Mouse (Mus musculus) midbrain, embryonic 16.5 days (tissue): ENCODE results near the gene Pik3cb. TPM values are rescaled to one million over a fixed set of nuclear protein-coding genes. Genes with fewer than 3 reads are reported as not detected.

Experiments used
- ATAC-seq: fragments of 200-750 bp; cut with Nextera tagmentation; 2 replicates; pipeline ENCODE4 v1.8.0; 2017; ENCODE audit warnings: moderate TSS enrichment
- H3K27ac ChIP-seq: fragments of 300-500 bp; sonication (generic); 2 replicates; pipeline ENCODE4 v1.5.1; 2014; ENCODE audit warnings: mild to moderate bottlenecking, low read length, mixed read lengths
- H3K27me3 ChIP-seq: fragments of 300-500 bp; sonication (generic); 2 replicates; pipeline ENCODE4 v1.6.1; 2014; ENCODE audit warnings: low read depth, low read length, mixed read lengths; ENCODE audit not compliant: control insufficient read depth, insufficient read depth
- H3K36me3 ChIP-seq: fragments of 300-500 bp; sonication (generic); 2 replicates; pipeline ENCODE4 v1.6.1; 2014; ENCODE audit warnings: mild to moderate bottlenecking, low read length, moderate library complexity, mixed read lengths; ENCODE audit not compliant: control insufficient read depth, insufficient read depth
- H3K4me1 ChIP-seq: fragments of 300-500 bp; sonication (generic); 2 replicates; pipeline ENCODE4 v1.6.1; 2014; ENCODE audit warnings: mild to moderate bottlenecking, low read length, mixed read lengths; ENCODE audit not compliant: control insufficient read depth, insufficient read depth
- H3K4me2 ChIP-seq: fragments of 300-500 bp; sonication (generic); 2 replicates; pipeline ENCODE4 v1.6.1; 2014; ENCODE audit warnings: mild to moderate bottlenecking, low read length, mixed read lengths
- H3K4me3 ChIP-seq: fragments of 300-500 bp; sonication (generic); 2 replicates; pipeline ENCODE4 v1.5.1; 2014; ENCODE audit warnings: low read depth, mild to moderate bottlenecking, low read length, moderate library complexity, mixed read lengths
- H3K9ac ChIP-seq: fragments of 300-500 bp; sonication (generic); 2 replicates; pipeline ENCODE4 v1.6.1; 2014; ENCODE audit warnings: low read depth, low read length, mixed read lengths
- H3K9me3 ChIP-seq: fragments of 300-500 bp; sonication (generic); replicated peaks from 2 replicates; pipeline ENCODE4 v1.6.1; 2014; ENCODE audit warnings: mild to moderate bottlenecking, low read length, mixed read lengths; ENCODE audit not compliant: control insufficient read depth, poor library complexity, severe bottlenecking
- WGBS: fragments of 180-500 bp; shearing (Covaris S2); extraction: QIAGEN DNeasy Blood & Tissue Kit; methylation state at CpG from one replicate; pipeline ENCODE4 v1.1.7; 2014; 5-methylcytosine and 5-hydroxymethylcytosine counted together
- polyA plus RNA-seq: library from polyadenylated mRNA; unstranded; fragments of >200 nt; fragmentation: Nextera tagmentation; extraction: Ambion mirVana; gene quantifications from 2 replicates; pipeline ENCODE4 v1.2.1, GENCODE M21; 2015

The Pik3cb gene
- polyA plus RNA-seq, 1 experiment from 2014 or later = 2.3 TPM

GRCm38 (mm10) chr9:99109585-99109984, 30.8 kb downstream of the Pik3cb start:
- Histone ChIP-seq H3K36me3 (peaks cover 5% of the 10 kb centered on the region; the same call in 1 of the 2 replicates), H3K4me2 (no peak overlapping the region), H3K4me3 (no peak overlapping the region), H3K9me3 (peaks cover 3% of the 10 kb centered on the region; the same call in 1 of the 2 replicates), H3K4me1 (peaks cover 5% of the 10 kb centered on the region), H3K9ac (no peak overlapping the region), H3K27ac (no peak overlapping the region), H3K27me3 (no peaks in the 10 kb centered on the region)
- ATAC-seq = no peak
- 74% methylated on average over 3 of the region's 3 CpGs for WGBS

- no peak overlapping the region for H3K9ac ChIP-seq
- no peaks in the 10 kb centered on the region for H3K27me3 ChIP-seq
- peaks cover 3% of the 10 kb centered on the region; the same call in 1 of the 2 replicates for H3K9me3 ChIP-seq
- H3K4me3 ChIP-seq = no peak overlapping the region
- WGBS = 95% methylated on average over 2 of the region's 2 CpGs
- no peak for ATAC-seq
- H3K4me1 ChIP-seq = no peaks in the 10 kb centered on the region
- H3K4me2 ChIP-seq = no peak overlapping the region
- H3K36me3 ChIP-seq = peaks cover 7% of the 10 kb centered on the region; the same call in 1 of the 2 replicates
- no peak overlapping the region for H3K27ac ChIP-seq
These were observed 36.0 kb downstream of the Pik3cb start for GRCm38 (mm10) chr9:99104449-99104848.

GRCm38 (mm10) chr9:99103865-99104264, 36.6 kb downstream of the Pik3cb start:
- peaks cover 3% of the 10 kb centered on the region; the same call in 1 of the 2 replicates for H3K9me3 ChIP-seq
- no peak for ATAC-seq
- H3K36me3 ChIP-seq = peaks cover 7% of the 10 kb centered on the region; the same call in 1 of the 2 replicates
- H3K9ac ChIP-seq = no peak overlapping the region
- H3K27ac ChIP-seq = no peak overlapping the region
- no peaks in the 10 kb centered on the region for H3K27me3 ChIP-seq
- H3K4me2 ChIP-seq = no peak overlapping the region
- no peaks in the 10 kb centered on the region for H3K4me1 ChIP-seq
- WGBS = 80% methylated on average over 3 of the region's 3 CpGs
- H3K4me3 ChIP-seq = no peak overlapping the region

GRCm38 (mm10) chr9:99098482-99099129, 41.8 kb downstream of the Pik3cb start:
- Histone ChIP-seq H3K27me3 (no peaks in the 10 kb centered on the region), H3K9me3 (no peaks in the 10 kb centered on the region), H3K4me2 (no peak overlapping the region), H3K36me3 (no peaks in the 10 kb centered on the region), H3K4me3 (no peak overlapping the region), H3K4me1 (no peaks in the 10 kb centered on the region), H3K9ac (no peak overlapping the region), H3K27ac (no peak overlapping the region)
- no peak for ATAC-seq
- WGBS = 70% methylated on average over 11 of the region's 11 CpGs

- H3K4me3 ChIP-seq = no peak overlapping the region
- no peaks in the 10 kb centered on the region for H3K4me1 ChIP-seq
- WGBS = 65% methylated on average over 1 of the region's 1 CpGs
- H3K9me3 ChIP-seq = no peaks in the 10 kb centered on the region
- no peaks in the 10 kb centered on the region for H3K27me3 ChIP-seq
- no peak for ATAC-seq
- H3K4me2 ChIP-seq = no peak overlapping the region
- no peak overlapping the region for H3K27ac ChIP-seq
- no peak overlapping the region for H3K9ac ChIP-seq
- H3K36me3 ChIP-seq = no peaks in the 10 kb centered on the region
These were observed 42.8 kb downstream of the Pik3cb start for GRCm38 (mm10) chr9:99097668-99098067.

GRCm38 (mm10) chr9:99095192-99095591, 45.2 kb downstream of the Pik3cb start:
- H3K4me3 ChIP-seq = no peak overlapping the region

GRCm38 (mm10) chr9:99090546-99090945, 49.9 kb downstream of the Pik3cb start:
- Histone ChIP-seq H3K27ac (no peak overlapping the region), H3K9ac (no peak overlapping the region), H3K27me3 (no peaks in the 10 kb centered on the region), H3K4me3 (no peak overlapping the region), H3K4me2 (no peak overlapping the region), H3K9me3 (no peaks in the 10 kb centered on the region), H3K4me1 (no peaks in the 10 kb centered on the region), H3K36me3 (no peaks in the 10 kb centered on the region)
- WGBS = 85% methylated on average over 4 of the region's 4 CpGs
- no peak for ATAC-seq

More at GRCm38 (mm10) chr9:99095192-99095591, 45.2 kb downstream of the Pik3cb start:
- no peak overlapping the region for H3K4me2 ChIP-seq
- H3K9me3 ChIP-seq = no peaks in the 10 kb centered on the region
- 90% methylated on average over 7 of the region's 7 CpGs for WGBS
- no peaks in the 10 kb centered on the region for H3K27me3 ChIP-seq
- H3K27ac ChIP-seq = no peak overlapping the region
- H3K9ac ChIP-seq = no peak overlapping the region
- ATAC-seq = no peak
- H3K4me1 ChIP-seq = no peaks in the 10 kb centered on the region
- no peaks in the 10 kb centered on the region for H3K36me3 ChIP-seq

GRCm38 (mm10) chr9:99089904-99090303, 50.5 kb downstream of the Pik3cb start:
- WGBS = 96% methylated on average over 4 of the region's 4 CpGs
- Histone ChIP-seq H3K9me3 (no peaks in the 10 kb centered on the region), H3K27me3 (no peaks in the 10 kb centered on the region), H3K4me1 (no peaks in the 10 kb centered on the region), H3K4me3 (no peak overlapping the region), H3K36me3 (no peaks in the 10 kb centered on the region), H3K4me2 (no peak overlapping the region), H3K9ac (no peak overlapping the region), H3K27ac (no peak overlapping the region)
- ATAC-seq = no peak

- WGBS = 94% methylated on average over 5 of the region's 5 CpGs
- ATAC-seq = no peak
- Histone ChIP-seq H3K4me3 (no peak overlapping the region), H3K9me3 (no peaks in the 10 kb centered on the region), H3K36me3 (no peaks in the 10 kb centered on the region; the same call in 1 of the 2 replicates), H3K27me3 (no peaks in the 10 kb centered on the region), H3K4me1 (no peaks in the 10 kb centered on the region), H3K9ac (no peak overlapping the region), H3K4me2 (no peak overlapping the region), H3K27ac (no peak overlapping the region)
These were observed 58.7 kb downstream of the Pik3cb start for GRCm38 (mm10) chr9:99081718-99082117.
